Mouse (Mus musculus): ENCODE data around the gene Lrrc29.

Gene Lrrc29

GRCm38 (mm10) chr8:105263244-105263912 is 62.7 kb downstream of the Lrrc29 start:
- peak in 1 of 2 experiments; percentile 18 for DNase-seq

Data from kidney, postnatal 25 days (tissue).